Mouse (Mus musculus) liver, postnatal 0 days (tissue): Measurements from ENCODE around the gene Flrt1. TPM values are rescaled to one million over a fixed set of nuclear protein-coding genes. Genes with fewer than 3 reads are reported as not detected.
A peak's percentile ranks its signal among the peaks of the same experiment; 100 is the strongest.
"Not testable (repeated sequence)": the region's sequence is repeated elsewhere in the genome, so short reads cannot be mapped to it uniquely, and the experiment has no call there.

Experiments used
- ATAC-seq: fragments of 200-750 bp; cut with Nextera tagmentation; 2 replicates; pipeline ENCODE4 v1.8.0; 2017; ENCODE audit warnings: mild to moderate bottlenecking, moderate library complexity
- DNase-seq: peaks from one replicate; pipeline ENCODE4 v3.0.0-alpha.2; 2016
- H3K27ac ChIP-seq: fragments of 300-500 bp; sonication (generic); 2 replicates; pipeline ENCODE4 v1.5.1; 2014; ENCODE audit warnings: antibody characterized with exemption, moderate library complexity, mild to moderate bottlenecking, low read depth
- H3K27me3 ChIP-seq: fragments of 300-500 bp; sonication (generic); 2 replicates; pipeline ENCODE4 v1.6.1; 2014; ENCODE audit warnings: low read length, control low read depth, mixed read lengths; ENCODE audit not compliant: insufficient read depth
- H3K36me3 ChIP-seq: fragments of 300-500 bp; sonication (generic); replicated peaks from 2 replicates; pipeline ENCODE4 v1.6.1; 2014; ENCODE audit warnings: mild to moderate bottlenecking, control low read depth, low read length, moderate library complexity, mixed read lengths; ENCODE audit not compliant: insufficient read depth
- H3K4me1 ChIP-seq: fragments of 300-500 bp; sonication (generic); 2 replicates; pipeline ENCODE4 v1.6.1; 2014; ENCODE audit warnings: antibody characterized with exemption, mild to moderate bottlenecking, control low read depth; ENCODE audit not compliant: insufficient read depth
- H3K4me2 ChIP-seq: fragments of 300-500 bp; sonication (generic); 2 replicates; pipeline ENCODE4 v1.6.1; 2014; ENCODE audit warnings: low read depth, mild to moderate bottlenecking, low read length, moderate library complexity, mixed read lengths
- H3K4me3 ChIP-seq: fragments of 300-500 bp; sonication (generic); 2 replicates; pipeline ENCODE4 v1.5.1; 2014; ENCODE audit warnings: low read depth, low read length
- H3K9ac ChIP-seq: fragments of 300-500 bp; sonication (generic); replicated peaks from 2 replicates; pipeline ENCODE4 v1.6.1; 2014; ENCODE audit warnings: mild to moderate bottlenecking, moderate library complexity
- H3K9me3 ChIP-seq: fragments of 300-500 bp; sonication (generic); 2 replicates; pipeline ENCODE4 v1.6.1; 2016; ENCODE audit warnings: mild to moderate bottlenecking, control low read depth, low read length, mixed read lengths
- CTCF ChIP-seq: sonication (generic); IDR thresholded peaks from 2 replicates; pipeline ENCODE4 v1.5.1; 2016; ENCODE audit warnings: antibody characterized with exemption, low read depth
- EP300 ChIP-seq: IDR thresholded peaks from 2 replicates; pipeline ENCODE4 v1.6.1; 2016; ENCODE audit warnings: antibody characterized with exemption, low read depth, mild to moderate bottlenecking
- WGBS: fragments of 180-500 bp; shearing (Covaris S2); extraction: QIAGEN DNeasy Blood & Tissue Kit; methylation state at CpG from one replicate; pipeline ENCODE4 v1.1.7; 2014; ENCODE audit not compliant: insufficient replicate concordance; 5-methylcytosine and 5-hydroxymethylcytosine counted together
- polyA plus RNA-seq: library from polyadenylated mRNA; unstranded; fragments of >200 nt; fragmentation: Nextera tagmentation; extraction: Ambion mirVana; gene quantifications from 2 replicates; pipeline ENCODE4 v1.2.1, GENCODE M21; 2015

Gene Flrt1
- polyA plus RNA-seq, 1 experiment from 2014 or later: 0.21 TPM

DNA sequence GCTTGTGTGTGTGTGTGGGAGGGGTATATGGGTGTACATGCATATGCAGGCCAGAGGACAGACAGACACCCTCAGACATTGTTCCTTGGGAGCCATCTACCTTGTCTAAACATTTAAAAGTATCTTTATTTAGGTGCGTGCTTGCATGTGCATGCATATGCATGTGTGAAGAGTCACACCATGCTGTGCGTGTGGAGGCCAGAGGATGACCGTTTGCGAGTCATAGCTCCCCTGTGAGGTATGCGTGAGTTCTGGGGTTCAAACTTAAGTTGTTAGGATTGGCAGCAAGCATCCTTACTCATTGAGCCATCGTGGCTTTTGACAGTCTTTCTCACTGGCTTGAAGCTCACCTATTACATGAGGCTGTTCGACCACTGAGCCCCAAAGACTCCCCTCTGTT, 27.3 kb downstream of the Flrt1 start:
- DNase-seq (no peak), ATAC-seq (no peak)
- TF ChIP-seq EP300 (no peak), CTCF (no peak)
- H3K9ac ChIP-seq: no peak overlapping the region
- no peaks in the 10 kb centered on the region for H3K27me3 ChIP-seq
- no peaks in the 10 kb centered on the region for H3K36me3 ChIP-seq
- no peaks in the 10 kb centered on the region for H3K9me3 ChIP-seq
- no peak overlapping the region for H3K27ac ChIP-seq
- peaks cover 4% of the 10 kb centered on the region; the same call in 1 of the 2 replicates for H3K4me1 ChIP-seq
- WGBS: 80% methylated on average over 7 of the region's 7 CpGs
- no peak overlapping the region for H3K4me2 ChIP-seq
- no peak overlapping the region for H3K4me3 ChIP-seq

DNA sequence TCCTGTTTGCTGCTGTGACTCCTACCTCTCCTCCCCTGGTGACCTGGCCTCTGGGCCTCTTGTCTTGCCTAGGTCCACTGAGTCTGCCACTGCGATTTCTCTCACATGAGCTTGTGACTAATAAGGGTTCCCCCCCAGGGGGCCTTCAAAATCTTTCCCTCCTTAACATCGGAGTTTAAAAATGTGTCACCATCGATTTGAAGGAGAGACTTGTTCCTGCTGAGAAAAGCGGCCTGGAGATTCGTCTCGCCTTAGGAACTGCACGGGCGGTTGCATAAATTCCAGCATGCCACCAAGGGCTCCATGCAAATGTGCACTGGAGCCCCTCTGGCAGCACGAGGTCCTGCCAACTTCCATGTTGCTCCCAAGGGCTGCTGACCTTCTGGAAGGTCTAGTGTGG, 27.9 kb downstream of the Flrt1 start:
- 70% methylated on average over 9 of the region's 9 CpGs for WGBS
- no peak overlapping the region for H3K4me3 ChIP-seq
- H3K4me2 ChIP-seq: no peak overlapping the region

GRCm38 (mm10) chr19:7075336-7075735, 30.2 kb downstream of the Flrt1 start:
- DNase-seq: peak; percentile 38
- not testable (repeated sequence) for H3K4me3 ChIP-seq, H3K27me3 ChIP-seq, H3K27ac ChIP-seq, H3K4me1 ChIP-seq, H3K9me3 ChIP-seq, H3K9ac ChIP-seq, H3K36me3 ChIP-seq, H3K4me2 ChIP-seq
- 0 out of 2 replicates have a peak, but pooled peaks have one; percentile 27 for ATAC-seq
- WGBS: 65% methylated on average over 11 of the region's 11 CpGs

More for the DNA sequence above, 27.9 kb downstream of the Flrt1 start:
- TF ChIP-seq EP300 (no peak), CTCF (no peak)
- H3K27me3 ChIP-seq: no peaks in the 10 kb centered on the region
- peaks cover 4% of the 10 kb centered on the region; the same call in 1 of the 2 replicates for H3K4me1 ChIP-seq
- H3K36me3 ChIP-seq: no peaks in the 10 kb centered on the region
- ATAC-seq: no peak
- no peak overlapping the region for H3K9ac ChIP-seq
- DNase-seq: no peak
- H3K27ac ChIP-seq: no peak overlapping the region
- no peaks in the 10 kb centered on the region for H3K9me3 ChIP-seq

DNA sequence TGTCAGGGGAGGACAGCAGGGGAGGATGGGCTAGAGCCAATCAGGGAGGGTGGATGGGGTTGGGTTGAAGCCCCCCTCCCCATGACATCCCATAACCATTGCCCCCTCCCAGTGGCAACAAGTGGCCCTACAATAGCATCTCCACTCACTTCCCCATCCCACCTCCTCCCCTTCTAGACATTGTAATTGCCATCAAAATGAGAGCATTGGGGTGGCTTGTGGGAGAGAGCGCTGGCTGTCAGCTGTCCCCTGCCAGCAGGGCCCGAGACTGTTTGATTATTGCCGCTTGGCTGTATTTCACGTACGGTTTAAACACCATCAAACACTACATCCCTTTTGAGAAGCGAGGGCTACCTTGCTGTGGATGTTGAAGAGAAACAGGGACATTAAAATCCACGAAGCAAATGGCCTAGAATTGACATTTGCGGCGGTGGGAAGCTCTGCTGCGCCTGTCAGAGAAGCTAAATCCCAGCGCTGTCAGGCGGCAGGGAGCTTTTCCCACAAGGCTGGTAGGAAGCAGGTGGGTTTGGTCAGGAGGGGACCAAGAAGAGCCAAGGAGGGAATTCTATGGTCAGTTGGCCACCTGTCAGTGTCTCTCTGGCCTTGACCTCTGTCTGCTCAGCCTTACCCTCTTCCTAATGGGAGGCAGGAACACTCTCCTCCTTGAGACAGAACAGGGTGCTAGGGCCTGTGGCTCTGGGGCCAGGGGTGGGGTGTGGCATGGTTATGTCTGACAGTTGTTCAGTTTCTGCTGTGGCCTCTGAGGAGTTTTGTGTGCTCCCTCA, 31.3 kb downstream of the Flrt1 start:
- Histone ChIP-seq H3K4me2 (no peak overlapping the region), H3K9me3 (no peaks in the 10 kb centered on the region), H3K27ac (no peak overlapping the region), H3K4me1 (peaks cover 6% of the 10 kb centered on the region; the same call in 1 of the 2 replicates), H3K36me3 (no peaks in the 10 kb centered on the region), H3K27me3 (peaks cover 10% of the 10 kb centered on the region; the same call in 1 of the 2 replicates), H3K9ac (no peak overlapping the region), H3K4me3 (no peak overlapping the region)
- 74% methylated on average over 12 of the region's 12 CpGs for WGBS
- DNase-seq (no peak), ATAC-seq (no peak)
- no peak for TF ChIP-seq EP300
- TF ChIP-seq CTCF: no peak

GRCm38 (mm10) chr19:7072221-7072620, 33.3 kb downstream of the Flrt1 start:
- Histone ChIP-seq H3K4me3 (no peak overlapping the region), H3K27ac (no peak overlapping the region), H3K27me3 (peaks cover 21% of the 10 kb centered on the region), H3K4me2 (no peak overlapping the region), H3K9ac (no peak overlapping the region), H3K9me3 (no peaks in the 10 kb centered on the region), H3K4me1 (peaks cover 14% of the 10 kb centered on the region), H3K36me3 (no peaks in the 10 kb centered on the region)
- no peak for DNase-seq
- no peak for TF ChIP-seq CTCF
- WGBS: 71% methylated on average over 6 of the region's 6 CpGs
- no peak for ATAC-seq

GRCm38 (mm10) chr19:7070775-7071174, 34.8 kb downstream of the Flrt1 start:
- Histone ChIP-seq H3K9ac (no peak overlapping the region), H3K36me3 (no peaks in the 10 kb centered on the region), H3K4me1 (peaks cover 24% of the 10 kb centered on the region), H3K4me2 (no peak overlapping the region), H3K9me3 (no peaks in the 10 kb centered on the region), H3K27ac (no peak overlapping the region), H3K27me3 (peaks cover 21% of the 10 kb centered on the region), H3K4me3 (no peak overlapping the region)
- WGBS: 29% methylated on average over 4 of the region's 4 CpGs
- TF ChIP-seq EP300 (no peak), CTCF (no peak)
- DNase-seq (no peak), ATAC-seq (no peak)
